ENCODE assay signal across 12 mouse cellular contexts in genomic region chr2:168767582-168767981, GRCm38 (mm10). TPM values are rescaled to one million over a fixed set of nuclear protein-coding genes. Genes with fewer than 3 reads are reported as not detected.
DNase-seq lines count a peak whose midpoint lies in the region; ATAC-seq and TF ChIP-seq lines count a peak whose summit lies in the region.
"Had no signal": no experiment of that assay in that cellular context is flagged by ENCODE, and none has a peak within 500 bp of the region (broad histone marks: within the 10 kb centered on the region; RNA-seq: fewer than 3 reads in every experiment).

Gene Sall4, minus strand, starts transcription at chr2:168767943.

- H3K27me3 ChIP-seq in heart, postnatal 0 days (ENCODE audit: control insufficient read depth, insufficient read depth, low read length) = peaks cover 71% of the 10 kb centered on the region
- peaks cover 2% of the 10 kb centered on the region; the same call in 1 of the 2 replicates for H3K27me3 ChIP-seq in embryonic facial prominence, embryonic 11.5 days (ENCODE audit: control insufficient read depth, insufficient read depth, low read length)
- peaks cover 52% of the 10 kb centered on the region for H3K27me3 ChIP-seq in hindbrain, postnatal 0 days (ENCODE audit: insufficient read depth, low read length)
- peaks cover 19% of the 10 kb centered on the region; the same call in 1 of the 2 replicates for H3K27me3 ChIP-seq in midbrain, embryonic 15.5 days (replicated peaks)
- peaks cover 16% of the 10 kb centered on the region for H3K27me3 ChIP-seq in thymus, adult 2 months (ENCODE audit: control insufficient read depth, insufficient read depth, low read length)

- TF ChIP-seq EP300 in heart, postnatal 0 days (IDR thresholded peaks at IDR 0.05; ENCODE audit: low read depth) = no peak

- H3K9me3 ChIP-seq in heart, postnatal 0 days (replicated peaks; ENCODE audit: control insufficient read depth, low read length) = no peaks in the 10 kb centered on the region
- no peaks in the 10 kb centered on the region for H3K9me3 ChIP-seq in embryonic facial prominence, embryonic 11.5 days (replicated peaks; ENCODE audit: control insufficient read depth, low read length)
- no peaks in the 10 kb centered on the region for H3K9me3 ChIP-seq in hindbrain, postnatal 0 days (ENCODE audit: low read length)
- no peaks in the 10 kb centered on the region for H3K9me3 ChIP-seq in midbrain, embryonic 15.5 days

- no peaks in the 10 kb centered on the region for H3K36me3 ChIP-seq in heart, postnatal 0 days (replicated peaks; ENCODE audit: control insufficient read depth, insufficient read depth, low read length)
- no peaks in the 10 kb centered on the region for H3K36me3 ChIP-seq in embryonic facial prominence, embryonic 11.5 days (replicated peaks; ENCODE audit: control insufficient read depth, insufficient read depth, low read depth, low read length)
- H3K36me3 ChIP-seq in hindbrain, postnatal 0 days (ENCODE audit: insufficient read depth, low read length) = no peaks in the 10 kb centered on the region
- no peaks in the 10 kb centered on the region for H3K36me3 ChIP-seq in midbrain, embryonic 15.5 days (replicated peaks)
- no peaks in the 10 kb centered on the region for H3K36me3 ChIP-seq in thymus, adult 2 months (ENCODE audit: control insufficient read depth, insufficient read depth, low read length)

- peak within 1 kb of the TSS; percentile 54 for H3K4me3 ChIP-seq in heart, postnatal 0 days (ENCODE audit: low read depth, low read length)
- H3K4me3 ChIP-seq in embryonic facial prominence, embryonic 11.5 days (ENCODE audit: low read depth, low read length) = peak within 1 kb of the TSS; percentile 67
- peak within 1 kb of the TSS; percentile 38 for H3K4me3 ChIP-seq in hindbrain, postnatal 0 days (ENCODE audit: low read length)
- H3K4me3 ChIP-seq in midbrain, embryonic 15.5 days = peak within 1 kb of the TSS; percentile 43
- no peak within 1 kb of the TSS for H3K4me3 ChIP-seq in thymus, adult 2 months (ENCODE audit: control insufficient read depth, insufficient read depth, low read length)

- 17% methylated on average over 10 of the region's 10 CpGs for WGBS in heart, postnatal 0 days
- WGBS in embryonic facial prominence, embryonic 11.5 days = 13% methylated on average over 10 of the region's 10 CpGs
- WGBS in hindbrain, postnatal 0 days = 21% methylated on average over 10 of the region's 10 CpGs
- 12% methylated on average over 10 of the region's 10 CpGs for WGBS in midbrain, embryonic 15.5 days
- 13% methylated on average over 10 of the region's 10 CpGs for WGBS in thymus, adult 2 months

- ATAC-seq in heart, postnatal 0 days (ENCODE audit: insufficient read depth, low read depth) = no peak
- ATAC-seq in embryonic facial prominence, embryonic 11.5 days (replicated peaks; ENCODE audit: insufficient number of reproducible peaks, low FRiP score, low TSS enrichment, low read depth) = no peak
- no peak for ATAC-seq in hindbrain, postnatal 0 days
- ATAC-seq in midbrain, embryonic 15.5 days (replicated peaks) = no peak
- no peak for ATAC-seq in frontal cortex, adult (ENCODE audit: low TSS enrichment)

- H3K4me2 ChIP-seq in heart, postnatal 0 days (ENCODE audit: low read depth, low read length) = peak within 1 kb of the TSS; percentile 82
- H3K4me2 ChIP-seq in embryonic facial prominence, embryonic 11.5 days (ENCODE audit: low read depth, low read length) = peak within 1 kb of the TSS; percentile 93
- peak within 1 kb of the TSS; percentile 59 for H3K4me2 ChIP-seq in hindbrain, postnatal 0 days (ENCODE audit: low read depth, low read length)
- H3K4me2 ChIP-seq in midbrain, embryonic 15.5 days = peak within 1 kb of the TSS; percentile 89

- H3K4me1 ChIP-seq in heart, postnatal 0 days (ENCODE audit: control insufficient read depth, insufficient read depth) = 0 out of 2 replicates have a peak, but pooled peaks cover 4% of the 10 kb centered on the region
- no peaks in the 10 kb centered on the region for H3K4me1 ChIP-seq in embryonic facial prominence, embryonic 11.5 days (ENCODE audit: control insufficient read depth, insufficient read depth, low read length)
- H3K4me1 ChIP-seq in hindbrain, postnatal 0 days (ENCODE audit: insufficient read depth, low read length) = no peaks in the 10 kb centered on the region
- peaks cover 36% of the 10 kb centered on the region for H3K4me1 ChIP-seq in midbrain, embryonic 15.5 days
- no peaks in the 10 kb centered on the region for H3K4me1 ChIP-seq in thymus, adult 2 months (replicated peaks; ENCODE audit: control insufficient read depth, insufficient read depth, low read length)

- peak within 1 kb of the TSS; percentile 73 for H3K27ac ChIP-seq in heart, postnatal 0 days (ENCODE audit: low read depth)
- H3K27ac ChIP-seq in embryonic facial prominence, embryonic 11.5 days (replicated peaks; ENCODE audit: low read depth, low read length) = peak within 1 kb of the TSS; percentile 0; the same call in 1 of the 2 replicates
- no peak within 1 kb of the TSS for H3K27ac ChIP-seq in hindbrain, postnatal 0 days
- H3K27ac ChIP-seq in midbrain, embryonic 15.5 days = no peak within 1 kb of the TSS
- H3K27ac ChIP-seq in thymus, adult 2 months (ENCODE audit: control insufficient read depth, insufficient read depth, low read length) = no peak within 1 kb of the TSS

- no peak for DNase-seq in heart, postnatal 0 days (ENCODE audit: low spot score)
- DNase-seq in heart, adult 9 months (ENCODE audit: low spot score in 2 of 2) = no peak
- DNase-seq in embryonic facial prominence, embryonic 11.5 days (ENCODE audit: low spot score) = no peak
- no peak for DNase-seq in hindbrain, postnatal 0 days (ENCODE audit: low spot score)
- DNase-seq in thymus, adult 2 months = no peak
- DNase-seq in cerebellum, adult 9-10 months = no peak
- DNase-seq: cerebellum, adult 11 months; spleen, adult 18-20 months had no signal

- H3K9ac ChIP-seq in heart, postnatal 0 days (replicated peaks; ENCODE audit: low read depth, low read length) = peak within 1 kb of the TSS; percentile 73; the same call in 1 of the 2 replicates
- peak within 1 kb of the TSS; percentile 74 for H3K9ac ChIP-seq in embryonic facial prominence, embryonic 11.5 days (replicated peaks; ENCODE audit: low read length)
- H3K9ac ChIP-seq in hindbrain, postnatal 0 days (replicated peaks; ENCODE audit: low read length) = no peak within 1 kb of the TSS
- H3K9ac ChIP-seq in midbrain, embryonic 15.5 days = peak within 1 kb of the TSS; percentile 38

- no peak for TF ChIP-seq POLR2A in thymus, adult 2 months (IDR thresholded peaks at IDR 0.05; ENCODE audit: control insufficient read depth, extremely low read depth, insufficient read depth, low read length, poor library complexity)

- no peak for TF ChIP-seq CTCF in heart, postnatal 0 days (IDR thresholded peaks at IDR 0.05; ENCODE audit: low read depth)
- TF ChIP-seq CTCF in hindbrain, postnatal 0 days (IDR thresholded peaks at IDR 0.05; ENCODE audit: low read depth) = no peak
- no peak for TF ChIP-seq CTCF in thymus, adult 2 months (IDR thresholded peaks at IDR 0.05; ENCODE audit: borderline replicate concordance, control insufficient read depth, extremely low read depth, insufficient read depth, low read length, poor library complexity)

RNA-seq across cellular contexts. Expression of gene Sall4, which starts in this region (rescaled TPM):
- 0.43 TPM in 1 of 2 replicates, not detected in the other for total RNA-seq in heart, postnatal 0 days (2014; rRNA removed; ENCODE audit: low replicate concordance)
- 0.77 and 0.87 TPM in 2 replicates for polyA plus RNA-seq in heart, postnatal 0 days (2015; fragmentation: Nextera tagmentation; extraction: Ambion mirVana)
- 12.3 and 13.3 TPM in 2 replicates for polyA plus RNA-seq in embryonic facial prominence, embryonic 11.5 days (2014; fragmentation: Nextera tagmentation; extraction: Ambion mirVana)
- 0.31 and 0.32 TPM in 2 replicates for total RNA-seq in hindbrain, postnatal 0 days (2014; rRNA removed)
- polyA plus RNA-seq in hindbrain, postnatal 0 days (2015; fragmentation: Nextera tagmentation; extraction: Ambion mirVana) = 0.10 and 0.16 TPM in 2 replicates
- polyA plus RNA-seq in midbrain, embryonic 15.5 days (2015; fragmentation: Nextera tagmentation; extraction: Ambion mirVana) = 1.2 and 1.3 TPM in 2 replicates
- 0.04 TPM in 1 of 2 replicates, not detected in the other for polyA plus RNA-seq in thymus, adult 2 months (2012; rRNA removed)
- total RNA-seq: granulocyte monocyte progenitor cell, adult 5-6 weeks; megakaryocyte progenitor cell, adult 5-6 weeks had no signal

Comparison
In these comparisons a context has a peak if more than half of its experiments do, and no peak if none do; other contexts are left out.
1. H3K27ac ChIP-seq: peak in heart, postnatal 0 days (single experiment) and embryonic facial prominence, embryonic 11.5 days (single experiment); none in hindbrain, postnatal 0 days (single experiment), midbrain, embryonic 15.5 days (single experiment) and thymus, adult 2 months (single experiment).
2. Peak in every context shown above with its lines, with median percentiles within 50 percentile points of each other: H3K4me2 ChIP-seq.